Mouse (Mus musculus): Measurements from ENCODE around the gene Angpt4.

Gene Angpt4

GRCm38 (mm10) chr2:151938780-151939200, 27.8 kb downstream of the Angpt4 start:
- no peak for TF ChIP-seq GATA4 (IDR thresholded peaks at IDR 0.05; ENCODE audit: insufficient replicate concordance, low read length)

GRCm38 (mm10) chr2:151939651-151940420, 28.8 kb downstream of the Angpt4 start:
- no peak for TF ChIP-seq GATA4 (IDR thresholded peaks at IDR 0.05; ENCODE audit: insufficient replicate concordance, low read length)

- no peak for TF ChIP-seq GATA4 (IDR thresholded peaks at IDR 0.05; ENCODE audit: insufficient replicate concordance, low read length)
These were observed 30.3 kb downstream of the Angpt4 start for GRCm38 (mm10) chr2:151941269-151941668.

GRCm38 (mm10) chr2:151944106-151944505, 33.1 kb downstream of the Angpt4 start:
- TF ChIP-seq GATA4 (IDR thresholded peaks at IDR 0.05; ENCODE audit: insufficient replicate concordance, low read length), result no peak

- TF ChIP-seq GATA4 (IDR thresholded peaks at IDR 0.05; ENCODE audit: insufficient replicate concordance, low read length), result no peak
These were observed 36.6 kb downstream of the Angpt4 start for GRCm38 (mm10) chr2:151947617-151948016.

GRCm38 (mm10) chr2:151948311-151948710, 37.3 kb downstream of the Angpt4 start:
- no peak for TF ChIP-seq GATA4 (IDR thresholded peaks at IDR 0.05; ENCODE audit: insufficient replicate concordance, low read length)

GRCm38 (mm10) chr2:151949082-151949774, 38.2 kb downstream of the Angpt4 start:
- no peak for TF ChIP-seq GATA4 (IDR thresholded peaks at IDR 0.05; ENCODE audit: insufficient replicate concordance, low read length)

- TF ChIP-seq GATA4 (IDR thresholded peaks at IDR 0.05; ENCODE audit: insufficient replicate concordance, low read length), result no peak
These were observed 42.7 kb downstream of the Angpt4 start for GRCm38 (mm10) chr2:151953665-151954064.

GRCm38 (mm10) chr2:151956500-151957137, 45.6 kb downstream of the Angpt4 start:
- no peak for TF ChIP-seq GATA4 (IDR thresholded peaks at IDR 0.05; ENCODE audit: insufficient replicate concordance, low read length)

GRCm38 (mm10) chr2:151959274-151959673, 48.3 kb downstream of the Angpt4 start:
- no peak for TF ChIP-seq GATA4 (IDR thresholded peaks at IDR 0.05; ENCODE audit: insufficient replicate concordance, low read length)

GRCm38 (mm10) chr2:151961284-151962196, 50.5 kb downstream of the Angpt4 start:
- TF ChIP-seq GATA4 (IDR thresholded peaks at IDR 0.05; ENCODE audit: insufficient replicate concordance, low read length), result no peak

GRCm38 (mm10) chr2:151962474-151962873, 51.5 kb downstream of the Angpt4 start:
- no peak for TF ChIP-seq GATA4 (IDR thresholded peaks at IDR 0.05; ENCODE audit: insufficient replicate concordance, low read length)

- no peak for TF ChIP-seq GATA4 (IDR thresholded peaks at IDR 0.05; ENCODE audit: insufficient replicate concordance, low read length)
These were observed 52.3 kb downstream of the Angpt4 start for GRCm38 (mm10) chr2:151963319-151963718.

- no peak for TF ChIP-seq GATA4 (IDR thresholded peaks at IDR 0.05; ENCODE audit: insufficient replicate concordance, low read length)
These were observed 53.0 kb downstream of the Angpt4 start for GRCm38 (mm10) chr2:151964052-151964451.

Measured in liver, adult (tissue).